Mouse (Mus musculus): ENCODE results near the gene Nbas.

DNA sequence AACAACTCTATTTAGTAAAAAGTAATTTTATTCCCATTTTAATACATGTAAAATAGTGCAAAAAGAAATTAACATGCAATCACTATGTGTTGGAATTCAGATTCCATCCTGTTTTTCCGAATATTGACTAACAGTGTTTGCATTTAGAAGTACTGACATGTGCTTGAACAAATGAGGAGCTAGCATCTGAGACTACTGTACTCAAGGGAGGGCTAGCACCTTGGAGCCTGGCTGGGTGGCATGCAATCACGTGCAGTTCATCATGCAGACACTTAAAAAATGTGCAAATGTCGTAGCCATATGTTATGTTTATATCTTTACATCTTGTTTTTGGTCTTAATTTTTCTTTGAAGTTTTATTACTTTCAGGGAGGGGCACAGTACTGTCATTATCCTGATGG is 45.5 kb downstream of the Nbas start:
- TF ChIP-seq CTCF (IDR thresholded peaks at IDR 0.05; ENCODE audit: borderline replicate concordance, insufficient read depth, low read length) (no peak), POLR2A (IDR thresholded peaks at IDR 0.05; ENCODE audit: low read depth, low read length) (no peak)
